Mouse (Mus musculus) heart, adult 8-10 months (tissue): ENCODE results near the gene Ddx31. TPM values are rescaled to one million over a fixed set of nuclear protein-coding genes. Genes with fewer than 3 reads are reported as not detected.

Experiments used
- DNase-seq: peaks from one replicate; pipeline ENCODE4 v3.0.0; 2022; ENCODE audit warnings: low spot score
- total RNA-seq, 4 experiments: library from RNA; stranded (reverse); gene quantifications; 2 replicates each; pipeline ENCODE4 v1.2.4; 2022

The Ddx31 gene
- total RNA-seq: 1 to 10 TPM; 3.3 to 4.9 (median 3.8) TPM

- peak; percentile 92 for DNase-seq
Measured at GRCm38 (mm10) chr2:28840222-28840951, at the start of gene Ddx31, which contains the start of gene Gtf3c4. TSS of gene Ddx31 (plus strand) at chr2:28840406. TSS of gene Gtf3c4 (minus strand) at chr2:28840360.

- peak; percentile 62 for DNase-seq
Measured at GRCm38 (mm10) chr2:28792931-28793610, 47.1 kb upstream of the Ddx31 start.

- no peak for DNase-seq
Measured at GRCm38 (mm10) chr2:28794623-28795022, 45.6 kb upstream of the Ddx31 start.

- no peak for DNase-seq
Measured at GRCm38 (mm10) chr2:28796298-28796697, 43.9 kb upstream of the Ddx31 start.

- DNase-seq: no peak
Measured at GRCm38 (mm10) chr2:28797490-28798106, 42.6 kb upstream of the Ddx31 start.

- no peak for DNase-seq
Measured at GRCm38 (mm10) chr2:28798390-28798789, 41.8 kb upstream of the Ddx31 start.

- DNase-seq: no peak
Measured at GRCm38 (mm10) chr2:28799575-28799974, 40.6 kb upstream of the Ddx31 start.

- no peak for DNase-seq
Measured at GRCm38 (mm10) chr2:28803406-28803805, 36.8 kb upstream of the Ddx31 start.

- DNase-seq: no peak
Measured at GRCm38 (mm10) chr2:28808841-28809240, 31.4 kb upstream of the Ddx31 start.

GRCm38 (mm10) chr2:28810260-28811013 lies 29.8 kb upstream of the Ddx31 start:
- no peak for DNase-seq

- no peak for DNase-seq
Measured at GRCm38 (mm10) chr2:28818866-28819265, 21.3 kb upstream of the Ddx31 start.

GRCm38 (mm10) chr2:28829265-28829664 lies 10.9 kb upstream of the Ddx31 start:
- no peak for DNase-seq

GRCm38 (mm10) chr2:28836181-28836940 lies 3.8 kb upstream of the Ddx31 start:
- no peak for DNase-seq

GRCm38 (mm10) chr2:28839501-28840221 lies 545 bp upstream of the Ddx31 start:
- no peak for DNase-seq

- no peak for DNase-seq
Measured at GRCm38 (mm10) chr2:28842042-28842441, 1.8 kb downstream of the Ddx31 start.

GRCm38 (mm10) chr2:28848879-28849278 lies 8.7 kb downstream of the Ddx31 start:
- DNase-seq: no peak

- no peak for DNase-seq
Measured at GRCm38 (mm10) chr2:28852594-28852993, 12.4 kb downstream of the Ddx31 start.

GRCm38 (mm10) chr2:28855773-28856172 lies 15.6 kb downstream of the Ddx31 start:
- DNase-seq: no peak

- DNase-seq: no peak
Measured at GRCm38 (mm10) chr2:28859303-28859702, 19.1 kb downstream of the Ddx31 start.

- DNase-seq: no peak
Measured at GRCm38 (mm10) chr2:28860678-28861423, 20.6 kb downstream of the Ddx31 start.
